Mouse (Mus musculus) liver, postnatal 0 days (tissue): ENCODE results near the gene Lkaaear1. TPM values are rescaled to one million over a fixed set of nuclear protein-coding genes. Genes with fewer than 3 reads are reported as not detected.

Source experiments
- ATAC-seq: fragments of 200-750 bp; cut with Nextera tagmentation; 2 replicates; pipeline ENCODE4 v1.8.0; 2017; ENCODE audit warnings: mild to moderate bottlenecking, moderate library complexity
- DNase-seq: peaks from one replicate; pipeline ENCODE4 v3.0.0-alpha.2; 2016
- H3K27ac ChIP-seq: fragments of 300-500 bp; sonication (generic); 2 replicates; pipeline ENCODE4 v1.5.1; 2014; ENCODE audit warnings: antibody characterized with exemption, moderate library complexity, mild to moderate bottlenecking, low read depth
- H3K27me3 ChIP-seq: fragments of 300-500 bp; sonication (generic); 2 replicates; pipeline ENCODE4 v1.6.1; 2014; ENCODE audit warnings: low read length, control low read depth, mixed read lengths; ENCODE audit not compliant: insufficient read depth
- H3K36me3 ChIP-seq: fragments of 300-500 bp; sonication (generic); replicated peaks from 2 replicates; pipeline ENCODE4 v1.6.1; 2014; ENCODE audit warnings: mild to moderate bottlenecking, control low read depth, low read length, moderate library complexity, mixed read lengths; ENCODE audit not compliant: insufficient read depth
- H3K4me1 ChIP-seq: fragments of 300-500 bp; sonication (generic); 2 replicates; pipeline ENCODE4 v1.6.1; 2014; ENCODE audit warnings: antibody characterized with exemption, mild to moderate bottlenecking, control low read depth; ENCODE audit not compliant: insufficient read depth
- H3K4me2 ChIP-seq: fragments of 300-500 bp; sonication (generic); 2 replicates; pipeline ENCODE4 v1.6.1; 2014; ENCODE audit warnings: low read depth, mild to moderate bottlenecking, low read length, moderate library complexity, mixed read lengths
- H3K4me3 ChIP-seq: fragments of 300-500 bp; sonication (generic); 2 replicates; pipeline ENCODE4 v1.5.1; 2014; ENCODE audit warnings: low read depth, low read length
- H3K9ac ChIP-seq: fragments of 300-500 bp; sonication (generic); replicated peaks from 2 replicates; pipeline ENCODE4 v1.6.1; 2014; ENCODE audit warnings: mild to moderate bottlenecking, moderate library complexity
- H3K9me3 ChIP-seq: fragments of 300-500 bp; sonication (generic); 2 replicates; pipeline ENCODE4 v1.6.1; 2016; ENCODE audit warnings: mild to moderate bottlenecking, control low read depth, low read length, mixed read lengths
- CTCF ChIP-seq: sonication (generic); IDR thresholded peaks from 2 replicates; pipeline ENCODE4 v1.5.1; 2016; ENCODE audit warnings: antibody characterized with exemption, low read depth
- EP300 ChIP-seq: IDR thresholded peaks from 2 replicates; pipeline ENCODE4 v1.6.1; 2016; ENCODE audit warnings: antibody characterized with exemption, low read depth, mild to moderate bottlenecking
- WGBS: fragments of 180-500 bp; shearing (Covaris S2); extraction: QIAGEN DNeasy Blood & Tissue Kit; methylation state at CpG from one replicate; pipeline ENCODE4 v1.1.7; 2014; ENCODE audit not compliant: insufficient replicate concordance; 5-methylcytosine and 5-hydroxymethylcytosine counted together
- polyA plus RNA-seq: library from polyadenylated mRNA; unstranded; fragments of >200 nt; fragmentation: Nextera tagmentation; extraction: Ambion mirVana; gene quantifications from 2 replicates; pipeline ENCODE4 v1.2.1, GENCODE M21; 2015

Gene Lkaaear1
- polyA plus RNA-seq: not detected in 2 replicates

DNA sequence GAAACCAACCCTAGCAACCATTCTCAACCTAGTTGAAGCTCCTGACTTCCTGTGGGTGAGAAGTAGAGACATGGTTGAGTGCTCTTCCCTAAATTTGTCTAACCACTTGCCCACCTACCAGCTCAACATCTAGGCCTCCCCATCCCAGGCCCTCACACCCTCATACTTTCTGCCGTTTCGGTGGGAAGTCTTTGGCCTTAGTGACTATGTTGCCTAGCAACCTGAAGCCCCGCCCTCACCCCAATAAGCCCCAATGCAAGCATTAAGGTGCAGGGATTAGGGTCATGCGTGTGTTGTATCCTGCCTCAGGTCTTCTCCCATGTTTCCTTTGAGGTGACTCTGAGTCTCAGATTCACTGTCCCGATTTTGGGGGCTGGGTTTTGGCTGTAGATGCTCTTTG is at the start of gene Lkaaear1:
Gene Lkaaear1 (minus strand): TSS at position 202 of the 400 bp plus-strand sequence.
- H3K36me3 ChIP-seq: no peaks in the 10 kb centered on the region
- no peak within 1 kb of the TSS for H3K4me3 ChIP-seq
- no peak within 1 kb of the TSS for H3K4me2 ChIP-seq
- no peak within 1 kb of the TSS for H3K9ac ChIP-seq
- DNase-seq (no peak), ATAC-seq (no peak)
- no peaks in the 10 kb centered on the region for H3K27me3 ChIP-seq
- TF ChIP-seq EP300: no peak
- no peak for TF ChIP-seq CTCF
- H3K9me3 ChIP-seq: no peaks in the 10 kb centered on the region
- H3K4me1 ChIP-seq: peaks cover 2% of the 10 kb centered on the region; the same call in 1 of the 2 replicates
- WGBS: 51% methylated on average over 5 of the region's 5 CpGs
- H3K27ac ChIP-seq: no peak within 1 kb of the TSS

DNA sequence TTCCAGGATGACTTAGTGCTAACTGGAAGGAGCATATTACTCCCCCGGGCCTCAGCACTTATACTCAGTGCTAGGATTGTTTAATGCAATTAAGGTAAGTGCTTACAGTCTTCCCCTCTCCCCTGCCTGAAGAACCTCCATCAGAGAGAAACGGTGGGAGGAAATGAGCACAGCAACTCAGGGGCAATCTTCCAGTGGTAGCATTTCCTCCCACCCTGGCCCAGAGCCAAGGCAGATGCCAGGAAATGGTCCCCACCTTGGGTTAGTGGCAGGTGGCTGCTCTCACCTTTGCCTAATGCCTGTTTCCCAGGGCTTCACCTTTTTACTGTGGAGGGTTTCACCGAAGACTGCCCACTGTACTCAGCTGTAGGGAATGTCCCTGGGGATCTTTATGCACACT is 31.8 kb upstream of the Lkaaear1 start:
- no peak for ATAC-seq
- 49% methylated on average over 3 of the region's 3 CpGs for WGBS
- Histone ChIP-seq H3K9ac (no peak overlapping the region), H3K9me3 (no peaks in the 10 kb centered on the region), H3K36me3 (no peaks in the 10 kb centered on the region), H3K27me3 (no peaks in the 10 kb centered on the region), H3K27ac (no peak overlapping the region), H3K4me2 (no peak overlapping the region), H3K4me1 (no peaks in the 10 kb centered on the region), H3K4me3 (no peak overlapping the region)
- DNase-seq: no peak
- no peak for TF ChIP-seq EP300
- no peak for TF ChIP-seq CTCF

DNA sequence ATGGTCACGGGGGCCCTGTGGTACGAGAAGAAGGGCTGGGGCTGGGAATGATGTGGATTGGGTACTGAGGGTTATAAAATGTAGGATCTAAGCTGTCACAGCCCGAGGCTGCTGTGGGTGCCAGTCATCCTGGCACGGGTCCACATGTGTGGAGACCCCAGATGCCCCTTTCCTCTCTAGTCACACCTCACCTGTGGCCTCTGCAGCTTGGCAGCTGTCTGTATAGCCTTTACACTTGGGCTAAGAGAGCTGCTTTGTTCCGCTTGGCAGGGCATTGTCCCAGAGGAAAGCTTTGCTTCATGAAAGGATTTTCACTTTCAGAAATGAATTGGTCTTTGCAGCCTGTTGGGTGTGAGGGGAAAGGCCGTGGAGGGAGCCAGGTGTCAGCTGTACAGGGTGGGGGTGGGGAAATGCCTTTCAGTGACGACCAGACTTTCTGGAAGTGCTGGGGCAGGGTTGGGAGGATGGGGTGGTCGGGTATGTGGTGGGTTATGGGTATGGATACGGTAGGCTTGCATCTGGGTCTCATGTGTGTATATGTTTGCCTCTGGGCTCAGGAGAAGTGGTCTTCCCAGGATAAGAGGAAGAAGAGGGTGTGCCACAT is 29.5 kb upstream of the Lkaaear1 start:
- no peak for DNase-seq
- H3K27me3 ChIP-seq: no peaks in the 10 kb centered on the region
- ATAC-seq: no peak
- no peak overlapping the region for H3K9ac ChIP-seq
- no peaks in the 10 kb centered on the region for H3K9me3 ChIP-seq
- H3K36me3 ChIP-seq: no peaks in the 10 kb centered on the region
- H3K4me2 ChIP-seq: no peak overlapping the region
- H3K4me3 ChIP-seq: no peak overlapping the region
- no peak for TF ChIP-seq CTCF
- TF ChIP-seq EP300: no peak
- H3K27ac ChIP-seq: no peak overlapping the region
- 51% methylated on average over 9 of the region's 9 CpGs for WGBS
- H3K4me1 ChIP-seq: no peaks in the 10 kb centered on the region

DNA sequence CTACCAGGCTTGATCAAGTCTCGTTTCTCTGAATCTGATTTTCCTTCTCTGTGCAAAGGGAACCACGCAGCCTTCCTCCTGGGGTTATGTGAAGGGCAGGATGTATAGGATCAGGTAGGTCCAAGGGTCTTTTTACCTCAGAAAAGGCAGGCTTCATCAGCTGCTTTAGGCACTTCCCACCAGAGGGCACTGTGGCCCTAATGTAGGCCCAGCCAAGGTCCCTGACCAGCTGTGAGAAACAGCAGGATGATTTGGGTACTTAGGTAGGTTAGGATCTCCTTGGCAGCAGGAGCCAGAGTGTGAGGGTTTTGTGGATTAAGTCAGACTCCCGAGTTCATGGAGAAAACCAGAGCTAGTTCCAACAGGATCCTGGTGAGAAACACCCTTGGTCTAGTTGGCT is 24.0 kb upstream of the Lkaaear1 start:
- H3K4me2 ChIP-seq: no peak overlapping the region
- no peak overlapping the region for H3K27ac ChIP-seq
- no peaks in the 10 kb centered on the region for H3K4me1 ChIP-seq
- no peak for ATAC-seq
- H3K9me3 ChIP-seq: no peaks in the 10 kb centered on the region
- WGBS: 14% methylated on average over 3 of the region's 3 CpGs
- no peaks in the 10 kb centered on the region for H3K36me3 ChIP-seq
- H3K4me3 ChIP-seq: no peak overlapping the region
- peak; percentile 36 for DNase-seq
- no peak for TF ChIP-seq EP300
- TF ChIP-seq CTCF: peak; percentile 73
- H3K27me3 ChIP-seq: no peaks in the 10 kb centered on the region
- no peak overlapping the region for H3K9ac ChIP-seq

DNA sequence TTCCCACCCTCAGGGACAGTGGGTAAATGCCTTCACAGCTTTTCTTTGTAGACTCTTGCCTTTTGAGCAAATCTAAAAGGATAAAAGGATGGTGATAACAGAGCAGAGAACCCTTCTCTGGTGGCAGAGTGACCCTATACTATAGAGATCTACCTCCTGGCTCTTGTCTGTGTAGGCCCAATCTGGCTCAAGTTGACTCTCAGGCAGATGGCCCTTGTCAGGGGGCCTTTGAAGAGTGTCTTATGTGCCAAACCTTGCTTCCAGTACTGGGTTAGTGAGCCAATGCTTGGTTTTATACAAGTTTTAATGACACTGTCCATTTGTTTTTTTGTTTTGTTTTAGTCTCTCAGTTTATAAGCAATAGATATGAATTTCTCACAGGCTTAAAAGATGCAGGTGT is 23.0 kb upstream of the Lkaaear1 start:
- no peaks in the 10 kb centered on the region for H3K36me3 ChIP-seq
- no peak overlapping the region for H3K4me2 ChIP-seq
- H3K4me3 ChIP-seq: no peak overlapping the region
- TF ChIP-seq EP300 (no peak), CTCF (no peak)
- H3K9me3 ChIP-seq: no peaks in the 10 kb centered on the region
- no peaks in the 10 kb centered on the region for H3K4me1 ChIP-seq
- H3K27ac ChIP-seq: no peak overlapping the region
- no peaks in the 10 kb centered on the region for H3K27me3 ChIP-seq
- ATAC-seq (no peak), DNase-seq (no peak)
- no peak overlapping the region for H3K9ac ChIP-seq

DNA sequence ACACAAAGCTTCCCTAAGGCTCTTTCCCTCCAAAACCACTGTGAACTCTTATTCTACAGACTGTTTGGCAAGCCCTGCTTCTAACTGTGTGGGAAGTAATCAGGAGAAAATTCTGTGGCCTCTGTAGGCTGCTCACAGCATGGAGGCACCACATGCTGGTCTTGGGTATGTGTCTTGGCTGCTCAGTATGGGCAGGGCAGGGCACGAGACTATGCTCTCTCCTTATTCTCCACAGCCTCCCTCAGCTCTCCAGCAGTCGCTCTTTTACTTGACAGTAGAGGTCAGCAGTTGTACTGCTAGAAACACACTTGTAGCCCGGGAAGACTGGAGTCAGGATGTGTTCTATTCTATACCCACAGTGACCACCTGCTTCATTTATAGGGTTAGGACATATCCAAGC is 21.8 kb upstream of the Lkaaear1 start:
- H3K4me3 ChIP-seq: no peak overlapping the region
- no peak for ATAC-seq
- no peaks in the 10 kb centered on the region for H3K9me3 ChIP-seq
- no peaks in the 10 kb centered on the region for H3K36me3 ChIP-seq
- no peak for DNase-seq
- 32% methylated on average over 3 of the region's 3 CpGs for WGBS
- no peaks in the 10 kb centered on the region for H3K27me3 ChIP-seq
- H3K4me2 ChIP-seq: no peak overlapping the region
- TF ChIP-seq EP300 (no peak), CTCF (no peak)
- no peak overlapping the region for H3K27ac ChIP-seq
- H3K4me1 ChIP-seq: no peaks in the 10 kb centered on the region
- H3K9ac ChIP-seq: no peak overlapping the region

DNA sequence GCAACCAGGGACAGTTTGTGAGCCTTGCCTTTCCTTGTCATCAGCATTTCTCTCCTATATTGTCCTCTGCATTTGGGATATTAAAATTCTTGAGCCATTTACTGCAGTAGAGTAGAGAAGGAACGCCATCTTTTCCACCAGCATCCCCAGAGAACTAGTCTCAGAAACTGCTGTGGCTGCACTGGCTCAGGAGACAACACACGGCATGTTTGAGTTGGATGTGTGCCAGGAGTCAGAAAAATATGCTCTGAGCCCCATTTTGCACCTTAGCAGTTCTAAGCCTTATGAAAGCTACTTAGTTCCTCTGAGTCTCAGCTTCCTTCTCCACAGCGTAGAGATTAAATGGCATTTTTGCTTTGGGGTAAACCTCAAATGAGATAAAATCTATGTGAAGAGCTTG is 18.7 kb upstream of the Lkaaear1 start:
- H3K9ac ChIP-seq: no peak overlapping the region
- H3K4me3 ChIP-seq: no peak overlapping the region
- H3K27ac ChIP-seq: no peak overlapping the region
- ATAC-seq (no peak), DNase-seq (no peak)
- WGBS: 42% methylated on average over 3 of the region's 3 CpGs
- no peaks in the 10 kb centered on the region for H3K27me3 ChIP-seq
- H3K4me2 ChIP-seq: no peak overlapping the region
- no peaks in the 10 kb centered on the region for H3K36me3 ChIP-seq
- TF ChIP-seq CTCF (no peak), EP300 (no peak)
- H3K9me3 ChIP-seq: no peaks in the 10 kb centered on the region
- H3K4me1 ChIP-seq: no peaks in the 10 kb centered on the region
